Comparison of ENCODE assay signal across 22 mouse cellular contexts in genomic region chr2:126575391-126576176, GRCm38 (mm10). TPM values are rescaled to one million over a fixed set of nuclear protein-coding genes. Genes with fewer than 3 reads are reported as not detected.
DNase-seq lines count a peak whose midpoint lies in the region; ATAC-seq and TF ChIP-seq lines count a peak whose summit lies in the region.
"Had no signal": no experiment of that assay in that cellular context is flagged by ENCODE, and none has a peak within 500 bp of the region (broad histone marks: within the 10 kb centered on the region; RNA-seq: fewer than 3 reads in every experiment).

No protein-coding gene starts in this region.

- no peaks in the 10 kb centered on the region for H3K9me3 ChIP-seq in kidney, embryonic 14.5 days (ENCODE audit: control insufficient read depth, low read length)
- no peaks in the 10 kb centered on the region for H3K9me3 ChIP-seq in intestine, embryonic 16.5 days (ENCODE audit: control insufficient read depth, low read length)
- no peaks in the 10 kb centered on the region; the same call in 1 of the 2 replicates for H3K9me3 ChIP-seq in limb, embryonic 10.5 days (replicated peaks)

- H3K79me2 ChIP-seq in liver, adult 2 months (ENCODE audit: control insufficient read depth, insufficient read depth, low read length), result no peaks in the 10 kb centered on the region

- TF ChIP-seq POLR2A in liver, adult 2 months (IDR thresholded peaks at IDR 0.05; ENCODE audit: extremely low read depth, insufficient read depth, low read length), result 0 out of 2 replicates have a peak, but pooled peaks have one; percentile 4
- no peak for TF ChIP-seq POLR2A in small intestine, adult 2 months (IDR thresholded peaks at IDR 0.05; ENCODE audit: low read depth, low read length)

- H3K36me3 ChIP-seq in kidney, embryonic 14.5 days (ENCODE audit: control insufficient read depth, insufficient read depth, low read length), result no peaks in the 10 kb centered on the region
- no peaks in the 10 kb centered on the region for H3K36me3 ChIP-seq in intestine, embryonic 16.5 days (ENCODE audit: control insufficient read depth, insufficient read depth, low read length)
- H3K36me3 ChIP-seq in liver, adult 2 months (ENCODE audit: control insufficient read depth, insufficient read depth, low read length), result peaks cover 94% of the 10 kb centered on the region
- peaks cover 10% of the 10 kb centered on the region for H3K36me3 ChIP-seq in small intestine, adult 2 months (ENCODE audit: control insufficient read depth, insufficient read depth, low read length)
- H3K36me3 ChIP-seq in limb, embryonic 10.5 days, result no peaks in the 10 kb centered on the region
- H3K36me3 ChIP-seq: embryonic facial prominence, embryonic 12.5 days; heart, embryonic 13.5 days; limb, embryonic 13.5 days had no signal

- H3K4me1 ChIP-seq in kidney, embryonic 14.5 days (ENCODE audit: control insufficient read depth, insufficient read depth, low read length), result no peaks in the 10 kb centered on the region
- H3K4me1 ChIP-seq in intestine, embryonic 16.5 days (ENCODE audit: control insufficient read depth, insufficient read depth, low read length), result no peaks in the 10 kb centered on the region
- H3K4me1 ChIP-seq in liver, adult 2 months (ENCODE audit: control insufficient read depth, insufficient read depth, low read length), result peaks cover 13% of the 10 kb centered on the region
- peaks cover 26% of the 10 kb centered on the region for H3K4me1 ChIP-seq in small intestine, adult 2 months (ENCODE audit: control insufficient read depth, insufficient read depth, insufficient read length, low read length)
- no peaks in the 10 kb centered on the region for H3K4me1 ChIP-seq in limb, embryonic 10.5 days
- H3K4me1 ChIP-seq: heart, embryonic 13.5 days had no signal

- WGBS in kidney, embryonic 14.5 days, result 74% methylated on average over 11 of the region's 11 CpGs
- WGBS in intestine, embryonic 16.5 days, result 67% methylated on average over 11 of the region's 11 CpGs
- 23% methylated on average over 11 of the region's 11 CpGs for WGBS in liver, adult 2 months
- WGBS in small intestine, adult 2 months, result 51% methylated on average over 11 of the region's 11 CpGs
- WGBS in limb, embryonic 10.5 days, result 83% methylated on average over 11 of the region's 11 CpGs

- H3K27ac ChIP-seq in kidney, embryonic 14.5 days (ENCODE audit: low read depth, low read length), result no peak overlapping the region
- H3K27ac ChIP-seq in intestine, embryonic 16.5 days (ENCODE audit: low read length), result no peak overlapping the region
- peak overlapping the region; percentile 49 for H3K27ac ChIP-seq in liver, adult 2 months (replicated peaks; ENCODE audit: insufficient read depth, low read depth, low read length)
- peak overlapping the region; percentile 30; the same call in 1 of the 2 replicates for H3K27ac ChIP-seq in small intestine, adult 2 months (ENCODE audit: insufficient read depth, low read depth, low read length)
- no peak overlapping the region for H3K27ac ChIP-seq in limb, embryonic 10.5 days
- H3K27ac ChIP-seq: embryonic facial prominence, embryonic 12.5 days; gastrocnemius, adult 2 months; heart, embryonic 13.5 days; limb, embryonic 13.5 days had no signal

- H3K9ac ChIP-seq in kidney, embryonic 14.5 days (ENCODE audit: low read depth, low read length), result no peak overlapping the region
- no peak overlapping the region for H3K9ac ChIP-seq in intestine, embryonic 16.5 days (ENCODE audit: low read depth, low read length)
- 0 out of 2 replicates have a peak overlapping the region, but pooled peaks have one; percentile 6 for H3K9ac ChIP-seq in liver, adult 2 months (ENCODE audit: low read depth, low read length)
- H3K9ac ChIP-seq: embryonic facial prominence, embryonic 12.5 days; forebrain, postnatal 0 days; heart, embryonic 13.5 days; limb, embryonic 13.5 days had no signal

- no peaks in the 10 kb centered on the region for H3K27me3 ChIP-seq in kidney, embryonic 14.5 days (ENCODE audit: control insufficient read depth, insufficient read depth, low read length)
- H3K27me3 ChIP-seq in intestine, embryonic 16.5 days (replicated peaks; ENCODE audit: control insufficient read depth, insufficient read depth, low read length), result no peaks in the 10 kb centered on the region
- no peaks in the 10 kb centered on the region for H3K27me3 ChIP-seq in liver, adult 2 months (ENCODE audit: control insufficient read depth, insufficient read depth, low read length)
- H3K27me3 ChIP-seq in small intestine, adult 2 months (ENCODE audit: control insufficient read depth, insufficient read depth, low read length), result no peaks in the 10 kb centered on the region
- H3K27me3 ChIP-seq in limb, embryonic 10.5 days (ENCODE audit: low read depth, poor library complexity, severe bottlenecking), result no peaks in the 10 kb centered on the region
- H3K27me3 ChIP-seq: embryonic facial prominence, embryonic 12.5 days had no signal

- no peak for ATAC-seq in kidney, embryonic 14.5 days (ENCODE audit: low FRiP score, low TSS enrichment)
- peak; percentile 88 for ATAC-seq in intestine, embryonic 16.5 days
- ATAC-seq: forebrain, postnatal 0 days; hindbrain, embryonic 16.5 days; lung, postnatal 0 days; midbrain, embryonic 16.5 days had no signal

- DNase-seq in kidney, adult 9 months, result peak; percentile 81
- DNase-seq in liver, adult 2 months (ENCODE audit: extremely low read depth, low read depth, low spot score), result peak; percentile 87
- DNase-seq in limb, embryonic 10.5 days (ENCODE audit: low spot score), result no peak
- DNase-seq in ovary, postnatal 14 days (ENCODE audit: low spot score), result no peak
- no peak for DNase-seq in ovary, postnatal 10 days (ENCODE audit: low spot score)
- DNase-seq: adrenal gland, postnatal 36 days; cerebellum, adult 8-10 months; forebrain, postnatal 0 days; gastrocnemius, adult 2 months; heart, postnatal 36 days; thymus, postnatal 4 days had no signal

- H3K4me2 ChIP-seq in kidney, embryonic 14.5 days (replicated peaks; ENCODE audit: low read depth, low read length), result no peak overlapping the region
- no peak overlapping the region for H3K4me2 ChIP-seq in intestine, embryonic 16.5 days (ENCODE audit: low read depth, low read length)
- H3K4me2 ChIP-seq: embryonic facial prominence, embryonic 12.5 days; heart, embryonic 13.5 days; limb, embryonic 13.5 days had no signal

- TF ChIP-seq CTCF in liver, adult 2 months (IDR thresholded peaks at IDR 0.05; ENCODE audit: low read depth, low read length), result peak; percentile 31; the same call in 1 of the 2 replicates
- TF ChIP-seq CTCF in small intestine, adult 2 months (IDR thresholded peaks at IDR 0.05; ENCODE audit: extremely low read depth, insufficient read length, insufficient replicate concordance, low read depth, low read length), result peak; percentile 42; the same call in 1 of the 2 replicates

- no peak overlapping the region for H3K4me3 ChIP-seq in kidney, embryonic 14.5 days (ENCODE audit: low read length)
- H3K4me3 ChIP-seq in intestine, embryonic 16.5 days (ENCODE audit: low read length), result no peak overlapping the region
- no peak overlapping the region for H3K4me3 ChIP-seq in liver, adult 2 months (ENCODE audit: insufficient read depth, low read depth, low read length)
- no peak overlapping the region for H3K4me3 ChIP-seq in small intestine, adult 2 months (ENCODE audit: low read depth, low read length)
- no peak overlapping the region for H3K4me3 ChIP-seq in limb, embryonic 10.5 days
- H3K4me3 ChIP-seq: embryonic facial prominence, embryonic 12.5 days; gastrocnemius, adult 2 months; heart, embryonic 13.5 days; limb, embryonic 13.5 days had no signal

RNA-seq across cellular contexts. Expression of gene Slc27a2, which starts 23.4 kb away (rescaled TPM):
- 3.9 and 9.6 TPM in 2 replicates for polyA plus RNA-seq in kidney, embryonic 14.5 days (2014; fragmentation: Nextera tagmentation; extraction: Ambion mirVana)
- polyA plus RNA-seq in intestine, embryonic 16.5 days (2015; fragmentation: Nextera tagmentation; extraction: Ambion mirVana), result 3.0 and 3.6 TPM in 2 replicates
- 1,190 and 1,397 TPM in 2 replicates for total RNA-seq in liver, adult 2 months (2014; rRNA removed)
- polyA plus RNA-seq in liver, adult 2 months (2012; rRNA removed), result 912 and 1,036 TPM in 2 replicates
- 72.1 and 80.3 TPM in 2 replicates for polyA plus RNA-seq in small intestine, adult 2 months (2012; rRNA removed)
- polyA plus RNA-seq in limb, embryonic 10.5 days (2016; fragmentation: Nextera tagmentation; extraction: Ambion mirVana), result 0.11 and 0.26 TPM in 2 replicates
- total RNA-seq: gastrocnemius, adult 2 months; granulocyte monocyte progenitor cell, adult 5-6 weeks had no signal
- polyA plus RNA-seq: C2C12 had no signal

RNA-seq across cellular contexts. Expression of gene Hdc, which starts 43.5 kb away (rescaled TPM):
- polyA plus RNA-seq in kidney, embryonic 14.5 days (2014; fragmentation: Nextera tagmentation; extraction: Ambion mirVana), result 16.3 and 45.6 TPM in 2 replicates
- 2.9 and 3.5 TPM in 2 replicates for polyA plus RNA-seq in intestine, embryonic 16.5 days (2015; fragmentation: Nextera tagmentation; extraction: Ambion mirVana)
- 1.1 and 1.8 TPM in 2 replicates for total RNA-seq in liver, adult 2 months (2014; rRNA removed)
- polyA plus RNA-seq in liver, adult 2 months (2012; rRNA removed), result 0.97 and 1.7 TPM in 2 replicates
- polyA plus RNA-seq in small intestine, adult 2 months (2012; rRNA removed), result 1.0 and 1.2 TPM in 2 replicates
- polyA plus RNA-seq in limb, embryonic 10.5 days (2016; fragmentation: Nextera tagmentation; extraction: Ambion mirVana), result 0.18 and 0.31 TPM in 2 replicates

Comparison
In these comparisons a context has a peak if more than half of its experiments do, and no peak if none do; other contexts are left out.
1. DNase-seq: peak in kidney, adult 9 months (single experiment) and liver, adult 2 months (single experiment); none in limb, embryonic 10.5 days (single experiment), ovary, postnatal 14 days (single experiment) and ovary, postnatal 10 days (single experiment).
2. H3K27ac ChIP-seq: peak in liver, adult 2 months (single experiment) and small intestine, adult 2 months (single experiment); none in kidney, embryonic 14.5 days (single experiment), intestine, embryonic 16.5 days (single experiment) and limb, embryonic 10.5 days (single experiment).
3. RNA of gene Slc27a2, which starts 23.4 kb away (polyA plus RNA-seq): 912 to 1,036 TPM in liver, adult 2 months; 72.1 to 80.3 TPM in small intestine, adult 2 months, 3.9 to 9.6 TPM in kidney, embryonic 14.5 days, 3.0 to 3.6 TPM in intestine, embryonic 16.5 days and 0.11 to 0.26 TPM in limb, embryonic 10.5 days; every median in the first group is over 10 times any median in the second.